Mouse (Mus musculus) stomach, postnatal 0 days (tissue): ENCODE results near the gene 4930562C15Rik. TPM values are rescaled to one million over a fixed set of nuclear protein-coding genes. Genes with fewer than 3 reads are reported as not detected.
"Not testable (repeated sequence)": the region's sequence is repeated elsewhere in the genome, so short reads cannot be mapped to it uniquely, and the experiment has no call there.

Source experiments
- ATAC-seq: fragments of 200-750 bp; cut with Nextera tagmentation; 2 replicates; pipeline ENCODE4 v1.8.0; 2017; ENCODE audit not compliant: low FRiP score, low TSS enrichment
- DNase-seq: peaks from one replicate; pipeline ENCODE4 v3.0.0-alpha.2; 2016; ENCODE audit warnings: low spot score
- H3K27ac ChIP-seq: fragments of 300-500 bp; sonication (generic); replicated peaks from 2 replicates; pipeline ENCODE4 v1.5.1; 2014; ENCODE audit warnings: mild to moderate bottlenecking, control low read depth
- H3K27me3 ChIP-seq: fragments of 300-500 bp; sonication (generic); 2 replicates; pipeline ENCODE4 v1.6.1; 2014; ENCODE audit warnings: low read length; ENCODE audit not compliant: control insufficient read depth, insufficient read depth
- H3K36me3 ChIP-seq: fragments of 300-500 bp; sonication (generic); 2 replicates; pipeline ENCODE4 v1.6.1; 2014; ENCODE audit warnings: low read length, mixed read lengths; ENCODE audit not compliant: control insufficient read depth, insufficient read depth
- H3K4me1 ChIP-seq: fragments of 300-500 bp; sonication (generic); replicated peaks from 2 replicates; pipeline ENCODE4 v1.6.1; 2014; ENCODE audit warnings: antibody characterized with exemption; ENCODE audit not compliant: control insufficient read depth, insufficient read depth
- H3K4me2 ChIP-seq: fragments of 300-500 bp; sonication (generic); replicated peaks from 2 replicates; pipeline ENCODE4 v1.6.1; 2014; ENCODE audit warnings: low read depth, mild to moderate bottlenecking, control low read depth, moderate library complexity
- H3K4me3 ChIP-seq: fragments of 300-500 bp; sonication (generic); 2 replicates; pipeline ENCODE4 v1.5.1; 2014; ENCODE audit warnings: low read depth, low read length, control low read depth
- H3K9ac ChIP-seq: fragments of 300-500 bp; sonication (generic); 2 replicates; pipeline ENCODE4 v1.6.1; 2014; ENCODE audit warnings: mild to moderate bottlenecking, low read length, control low read depth, mixed read lengths
- H3K9me3 ChIP-seq: fragments of 300-500 bp; sonication (generic); 2 replicates; pipeline ENCODE4 v1.6.1; 2016; ENCODE audit warnings: low read length; ENCODE audit not compliant: control insufficient read depth
- CTCF ChIP-seq: IDR thresholded peaks from 2 replicates; pipeline ENCODE4 v1.5.1; 2016; ENCODE audit warnings: antibody characterized with exemption, low read depth, mild to moderate bottlenecking, moderate library complexity
- EP300 ChIP-seq: optimal IDR thresholded peaks from 2 replicates; pipeline ENCODE3; 2016; ENCODE audit warnings: antibody characterized with exemption
- WGBS: fragments of 180-500 bp; shearing (Covaris S2); extraction: QIAGEN DNeasy Blood & Tissue Kit; methylation state at CpG from one replicate; pipeline ENCODE4 v1.1.7; 2014; 5-methylcytosine and 5-hydroxymethylcytosine counted together
- polyA plus RNA-seq: library from polyadenylated mRNA; unstranded; fragments of >200 nt; fragmentation: Nextera tagmentation; extraction: Ambion mirVana; gene quantifications from 2 replicates; pipeline ENCODE4 v1.2.1, GENCODE M21; 2015

4930562C15Rik gene
- polyA plus RNA-seq, 1 experiment from 2014 or later, result 0.32 TPM

GRCm38 (mm10) chr16:4796631-4797030 lies 38.6 kb upstream of the 4930562C15Rik start:
- Histone ChIP-seq H3K4me3 (no peak overlapping the region), H3K9ac (no peak overlapping the region), H3K4me1 (no peaks in the 10 kb centered on the region), H3K4me2 (no peak overlapping the region), H3K9me3 (no peaks in the 10 kb centered on the region), H3K27me3 (no peaks in the 10 kb centered on the region), H3K36me3 (no peaks in the 10 kb centered on the region), H3K27ac (no peak overlapping the region)
- ATAC-seq, result no peak
- no peak for TF ChIP-seq CTCF
- no peak for TF ChIP-seq EP300
- DNase-seq, result no peak
- 77% methylated on average over 4 of the region's 4 CpGs for WGBS

DNA sequence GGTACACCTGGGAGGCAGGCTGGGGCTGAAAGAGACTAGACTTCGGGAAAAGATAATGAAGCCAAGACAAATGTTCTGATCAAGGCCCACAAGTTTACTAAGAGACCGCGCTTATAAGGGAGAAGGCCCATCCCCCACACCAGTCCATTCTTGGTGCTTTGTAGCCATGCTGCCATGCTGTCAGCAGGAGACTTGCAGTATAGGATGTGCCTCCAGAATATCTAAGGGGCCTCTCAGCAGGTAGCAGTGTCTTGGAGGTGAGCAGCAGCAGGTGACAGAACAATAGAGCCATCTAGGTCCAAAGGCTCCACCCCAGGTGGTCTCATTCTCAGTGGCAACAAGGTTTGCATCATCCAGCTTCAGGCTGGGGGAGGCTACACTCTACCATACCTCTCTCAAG lies 16.9 kb upstream of the 4930562C15Rik start:
- no peaks in the 10 kb centered on the region for H3K36me3 ChIP-seq
- no peak overlapping the region for H3K4me2 ChIP-seq
- no peak for DNase-seq
- H3K27ac ChIP-seq, result no peak overlapping the region
- H3K4me3 ChIP-seq, result no peak overlapping the region
- TF ChIP-seq CTCF, result no peak
- no peak for TF ChIP-seq EP300
- H3K9ac ChIP-seq, result no peak overlapping the region
- 92% methylated on average over 3 of the region's 3 CpGs for WGBS
- no peaks in the 10 kb centered on the region for H3K4me1 ChIP-seq
- H3K27me3 ChIP-seq, result no peaks in the 10 kb centered on the region
- ATAC-seq, result no peak
- no peaks in the 10 kb centered on the region for H3K9me3 ChIP-seq

GRCm38 (mm10) chr16:4824466-4824865 lies 10.8 kb upstream of the 4930562C15Rik start:
- H3K27me3 ChIP-seq, H3K4me1 ChIP-seq, DNase-seq, H3K4me2 ChIP-seq, H3K36me3 ChIP-seq, H3K4me3 ChIP-seq, ATAC-seq, H3K9me3 ChIP-seq, H3K9ac ChIP-seq, H3K27ac ChIP-seq: not testable (repeated sequence)
- WGBS, result 80% methylated on average over 5 of the region's 5 CpGs

- Histone ChIP-seq H3K27ac (no peak overlapping the region), H3K4me1 (no peaks in the 10 kb centered on the region), H3K27me3 (no peaks in the 10 kb centered on the region), H3K9me3 (no peaks in the 10 kb centered on the region), H3K36me3 (no peaks in the 10 kb centered on the region), H3K4me2 (no peak overlapping the region), H3K4me3 (no peak overlapping the region), H3K9ac (no peak overlapping the region)
- TF ChIP-seq EP300, result no peak
- TF ChIP-seq CTCF, result no peak
- no peak for ATAC-seq
- WGBS, result 84% methylated on average over 5 of the region's 5 CpGs
- DNase-seq, result no peak
Observed at GRCm38 (mm10) chr16:4827639-4828038, 7.6 kb upstream of the 4930562C15Rik start.

- peak; percentile 53 for ATAC-seq
- no peak overlapping the region for H3K4me2 ChIP-seq
- no peaks in the 10 kb centered on the region for H3K27me3 ChIP-seq
- H3K4me3 ChIP-seq, result no peak overlapping the region
- no peak overlapping the region for H3K9ac ChIP-seq
- no peak for TF ChIP-seq EP300
- no peak overlapping the region for H3K27ac ChIP-seq
- 47% methylated on average over 6 of the region's 6 CpGs for WGBS
- DNase-seq, result peak; percentile 20
- no peaks in the 10 kb centered on the region for H3K4me1 ChIP-seq
- no peaks in the 10 kb centered on the region for H3K9me3 ChIP-seq
- no peaks in the 10 kb centered on the region for H3K36me3 ChIP-seq
Observed at GRCm38 (mm10) chr16:4829271-4829900, 5.8 kb upstream of the 4930562C15Rik start.

DNA sequence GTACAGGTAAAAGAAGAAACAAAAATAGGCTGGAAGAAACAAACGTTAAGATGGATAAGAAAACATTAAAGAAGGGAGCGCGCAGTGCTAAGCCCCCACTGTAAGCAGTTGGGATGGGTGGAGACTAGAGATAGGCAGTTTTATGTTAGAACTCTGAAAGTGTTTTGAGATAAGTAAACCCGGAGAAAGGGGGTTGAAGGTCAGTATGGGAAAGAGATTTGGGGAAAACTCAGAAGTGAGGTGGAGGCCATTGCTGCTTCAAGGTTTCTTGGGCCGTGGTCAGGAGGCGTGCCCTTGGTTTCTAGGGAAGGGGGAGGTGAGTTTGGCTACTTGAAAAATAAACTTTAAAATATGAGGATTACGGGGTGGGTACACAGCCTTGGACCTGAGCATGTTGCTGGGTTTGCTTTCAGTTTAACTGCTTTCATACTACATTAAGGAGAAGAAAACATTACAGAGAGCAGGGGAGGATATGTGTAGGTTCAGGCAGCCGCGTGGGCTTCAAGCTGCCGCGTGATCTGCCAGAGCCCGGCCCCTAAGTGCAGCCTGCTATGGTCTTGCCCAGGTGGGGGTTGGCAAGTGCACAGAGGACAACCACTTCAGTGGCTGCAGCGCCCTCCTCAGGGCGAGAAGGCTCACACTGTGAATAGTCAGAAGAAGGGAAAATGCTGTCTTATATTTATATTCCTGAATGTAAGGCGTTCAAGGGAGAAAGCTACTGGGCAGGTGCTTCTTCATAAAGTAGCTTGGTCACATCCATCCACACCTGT lies 3.4 kb upstream of the 4930562C15Rik start:
- no peak overlapping the region for H3K4me3 ChIP-seq
- ATAC-seq (peak; percentile 82), DNase-seq (peak; percentile 74)
- no peak overlapping the region for H3K9ac ChIP-seq
- H3K4me2 ChIP-seq, result no peak overlapping the region
- TF ChIP-seq CTCF (peak; percentile 50), EP300 (no peak)
- no peaks in the 10 kb centered on the region for H3K36me3 ChIP-seq
- no peaks in the 10 kb centered on the region for H3K27me3 ChIP-seq
- H3K9me3 ChIP-seq, result no peaks in the 10 kb centered on the region
- 56% methylated on average over 15 of the region's 15 CpGs for WGBS
- no peak overlapping the region for H3K27ac ChIP-seq
- no peaks in the 10 kb centered on the region for H3K4me1 ChIP-seq
